Mouse (Mus musculus) erythroid progenitor cell, adult 5-6 weeks (primary cell): Measurements from ENCODE around the gene Ptprc. TPM values are rescaled to one million over a fixed set of nuclear protein-coding genes. Genes with fewer than 3 reads are reported as not detected.

Source experiments
- ATAC-seq: replicated peaks from 2 replicates; pipeline ENCODE4 v1.8.0; 2016; ENCODE audit warnings: moderate number of reproducible peaks, mild to moderate bottlenecking, moderate TSS enrichment, inconsistent platforms; ENCODE audit not compliant: poor library complexity, low FRiP score, severe bottlenecking
- total RNA-seq, 2 experiments: library from RNA; stranded (forward) in 1 of 2; stranded (reverse) in 1 of 2; fragments of 150-400 nt in 1 of 2; fragments of 186-747, 209-891 nt in 1 of 2; gene quantifications; 2 replicates each; pipeline versions ENCODE4 v1.2.3 to v1.2.4; 2015 to 2017; ENCODE audit warnings: low replicate concordance in 2 of 2

Ptprc gene
- total RNA-seq, 2 experiments from 2014 or later, result 66.4 to 117 TPM

- no peak for ATAC-seq
These were observed 18.5 kb downstream of the Ptprc start for GRCm38 (mm10) chr1:138157008-138157407.

- no peak for ATAC-seq
These were observed 21.2 kb downstream of the Ptprc start for GRCm38 (mm10) chr1:138154185-138154785.

- ATAC-seq, result no peak
These were observed 22.4 kb downstream of the Ptprc start for GRCm38 (mm10) chr1:138153126-138153525.

GRCm38 (mm10) chr1:138148844-138149243 lies 26.7 kb downstream of the Ptprc start:
- no peak for ATAC-seq

GRCm38 (mm10) chr1:138145571-138145970 lies 29.9 kb downstream of the Ptprc start:
- ATAC-seq, result no peak

GRCm38 (mm10) chr1:138145148-138145547 lies 30.4 kb downstream of the Ptprc start:
- ATAC-seq, result no peak

GRCm38 (mm10) chr1:138144365-138144764 lies 31.1 kb downstream of the Ptprc start:
- no peak for ATAC-seq

GRCm38 (mm10) chr1:138140769-138141168 lies 34.7 kb downstream of the Ptprc start:
- ATAC-seq, result no peak

GRCm38 (mm10) chr1:138137696-138138095 lies 37.8 kb downstream of the Ptprc start:
- no peak for ATAC-seq

GRCm38 (mm10) chr1:138137024-138137577 lies 38.4 kb downstream of the Ptprc start:
- ATAC-seq, result no peak

GRCm38 (mm10) chr1:138136373-138136779 lies 39.1 kb downstream of the Ptprc start:
- no peak for ATAC-seq

GRCm38 (mm10) chr1:138135637-138136372 lies 39.7 kb downstream of the Ptprc start:
- ATAC-seq, result no peak

- ATAC-seq, result no peak
These were observed 40.4 kb downstream of the Ptprc start for GRCm38 (mm10) chr1:138135117-138135516.

- no peak for ATAC-seq
These were observed 41.2 kb downstream of the Ptprc start for GRCm38 (mm10) chr1:138134324-138134723.

- ATAC-seq, result no peak
These were observed 43.8 kb downstream of the Ptprc start for GRCm38 (mm10) chr1:138131739-138132138.

GRCm38 (mm10) chr1:138130145-138130544 lies 45.4 kb downstream of the Ptprc start:
- ATAC-seq, result no peak

GRCm38 (mm10) chr1:138126843-138127242 lies 48.7 kb downstream of the Ptprc start:
- ATAC-seq, result no peak

GRCm38 (mm10) chr1:138125281-138125680 lies 50.2 kb downstream of the Ptprc start:
- ATAC-seq, result no peak

GRCm38 (mm10) chr1:138123866-138124265 lies 51.6 kb downstream of the Ptprc start:
- no peak for ATAC-seq

GRCm38 (mm10) chr1:138119895-138120294 lies 55.6 kb downstream of the Ptprc start:
- ATAC-seq, result no peak

GRCm38 (mm10) chr1:138093219-138093618 lies 82.3 kb downstream of the Ptprc start:
- no peak for ATAC-seq
